Mouse (Mus musculus) left cerebral cortex, postnatal 10 days (tissue): ENCODE results near the gene Wdr37. TPM values are rescaled to one million over a fixed set of nuclear protein-coding genes. Genes with fewer than 3 reads are reported as not detected.
A peak's percentile ranks its signal among the peaks of the same experiment; 100 is the strongest.

Source experiments
- DNase-seq, 2 experiments: peaks; one replicate each; pipeline ENCODE4 v3.0.0; 2021 to 2022; ENCODE audit warnings: low spot score in 2 of 2, mixed read lengths in 1 of 2; ENCODE audit errors: extremely low spot score in 1 of 2
- intact Hi-C: fragments of 180-260 bp; cut with DNase I; formaldehyde crosslinking; loops from one replicate; pipeline ENCODE4 v1.15.1; 2025
- microRNA-seq: library from miRNA; unstranded; fragments of <30 nt; microRNA quantifications from one replicate; pipeline ENCODE4 v1.2.0, GENCODE M21; 2022
- total RNA-seq, 2 experiments: library from RNA; stranded (reverse); gene quantifications; 2 replicates each; pipeline ENCODE4 v1.2.3; 2021

The Wdr37 gene
- total RNA-seq, 2 experiments from 2014 or later: 82.0 to 91.6 TPM

- intact Hi-C loops: no loop called here
- no peak for DNase-seq
These were observed 87.9 kb downstream of the Wdr37 start for GRCm38 (mm10) chr13:8783686-8784307.

DNA sequence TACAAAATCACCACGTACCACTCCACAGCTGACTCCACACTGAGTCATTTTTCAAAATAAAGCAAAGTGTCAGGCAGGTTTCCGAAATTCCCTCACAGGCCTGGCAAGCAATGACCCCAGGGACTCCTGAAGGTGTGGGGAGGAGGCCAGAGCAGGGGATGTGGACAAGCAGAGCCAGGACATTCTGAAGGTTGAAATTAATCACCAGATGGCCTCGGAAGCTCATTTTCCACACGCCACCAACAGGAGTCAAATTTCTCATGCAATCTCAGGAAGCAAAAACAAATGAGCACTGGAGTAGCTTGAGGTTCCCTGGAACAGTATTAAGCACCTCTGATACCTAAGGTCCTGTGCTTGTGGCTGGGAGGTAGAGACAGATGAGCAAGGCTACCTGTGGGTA is 89.1 kb downstream of the Wdr37 start:
- no peak for DNase-seq
- intact Hi-C loops: no loop called here

DNA sequence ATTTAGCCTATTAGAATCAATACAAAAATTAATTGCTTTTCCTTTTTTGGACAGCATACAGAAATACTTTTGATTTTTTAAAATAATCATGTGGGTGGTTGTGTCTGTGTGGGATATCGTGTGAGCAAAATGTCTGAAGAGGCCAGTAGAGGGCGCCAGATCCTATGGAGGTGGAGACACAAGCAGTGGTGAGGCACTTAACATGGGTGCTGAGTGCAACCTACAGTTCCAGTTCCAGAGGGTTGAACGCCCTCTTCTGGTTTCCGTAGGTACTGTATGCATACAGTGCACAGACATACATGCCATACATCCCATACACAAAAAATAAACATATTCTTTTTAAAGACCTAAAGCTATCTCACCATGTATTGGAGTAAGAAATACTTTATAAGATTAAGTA is 91.3 kb downstream of the Wdr37 start:
- intact Hi-C loops: no loop called here
- DNase-seq: peak in 1 of 2 experiments; percentile 68

- DNase-seq: no peak
- intact Hi-C loops: no loop called here
These were observed 101.1 kb downstream of the Wdr37 start for GRCm38 (mm10) chr13:8770616-8771015.

DNA sequence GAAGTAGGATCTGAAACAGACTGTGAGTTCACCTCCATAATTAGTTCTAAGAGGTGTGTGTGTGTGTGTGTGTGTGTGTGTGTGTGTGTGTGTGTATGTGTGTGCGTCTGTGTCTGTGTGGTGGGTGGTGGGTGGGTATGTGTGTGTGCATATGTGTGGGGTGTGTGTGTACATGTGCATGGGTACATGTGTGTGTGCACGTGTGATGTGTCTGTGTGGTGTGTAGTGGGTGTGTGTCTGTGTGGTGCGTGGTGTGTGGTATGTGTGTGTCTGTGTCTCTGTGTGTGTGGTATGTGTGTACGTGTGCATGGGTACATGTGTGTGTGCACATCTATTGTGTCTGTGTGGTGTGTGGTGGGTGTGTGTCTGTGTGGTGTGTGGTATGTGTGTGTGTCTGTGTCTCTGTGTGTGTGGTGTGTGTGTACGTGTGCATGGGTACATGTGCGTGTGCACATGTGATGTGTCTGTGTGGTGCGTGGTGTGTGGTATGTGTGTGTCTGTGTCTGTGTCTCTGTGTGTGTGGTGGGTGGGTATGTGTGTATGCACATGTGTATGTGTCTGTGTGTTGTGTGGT is 102.0 kb downstream of the Wdr37 start:
- no peak for DNase-seq
- intact Hi-C loops: no loop called here

GRCm38 (mm10) chr13:8760940-8761339 is 110.8 kb downstream of the Wdr37 start:
- intact Hi-C loops: no loop called here

More at GRCm38 (mm10) chr13:8760940-8761339, 110.8 kb downstream of the Wdr37 start:
- DNase-seq: no peak

Small RNA genes lying within 50 kb of the gene (microRNA-seq; reads per million reads assigned to microRNA genes)
- gene Gm22750: not detected

Other genes with a start within 250 kb of the Wdr37 start
- 10 to 100 TPM; 56.5 to 57.7 TPM for gene Idi1, start 13.6 kb upstream of the Wdr37 start, total RNA-seq
- gene Gm9745, start 76.3 kb upstream of the Wdr37 start, total RNA-seq: not detected
- gene Idi2, start 81.0 kb upstream of the Wdr37 start, total RNA-seq: under 1 TPM in 1 of 2 experiments, not detected in 1; 0.18 TPM
- 10 to 100 TPM; 34.0 to 38.9 TPM for gene Gtpbp4, start 124.2 kb upstream of the Wdr37 start, total RNA-seq
- gene Larp4b, start 222.0 kb upstream of the Wdr37 start, total RNA-seq: 100 to 1,000 TPM; 103 TPM